Mouse (Mus musculus) cerebellum, adult 2 months (tissue): ENCODE measurements around the gene Hs3st2.

Source experiments
- CTCF ChIP-seq: fragments of 200-500 bp; IDR thresholded peaks from 2 replicates; pipeline ENCODE4 v1.5.1; 2011; ENCODE audit warnings: low read depth, mild to moderate bottlenecking, control low read depth, low read length, moderate library complexity, borderline replicate concordance; ENCODE audit not compliant: insufficient read depth
- POLR2A ChIP-seq: fragments of 200-500 bp; IDR thresholded peaks from 2 replicates; pipeline ENCODE4 v1.6.1; 2011; ENCODE audit warnings: low read length, control low read depth, borderline replicate concordance; ENCODE audit not compliant: insufficient read depth

GRCm38 (mm10) chr7:121517165-121517591 is 125.5 kb downstream of the Hs3st2 start:
- TF ChIP-seq POLR2A (no peak), CTCF (no peak)
